Mouse (Mus musculus): ENCODE data around the gene Rapsn. TPM values are rescaled to one million over a fixed set of nuclear protein-coding genes. Genes with fewer than 3 reads are reported as not detected.

The Rapsn gene
- polyA plus RNA-seq, 1 experiment from 2014 or later, result 3.1 TPM

- Histone ChIP-seq H3K4me1 (replicated peaks; ENCODE audit: control insufficient read depth, insufficient read depth, low read length) (peaks cover 9% of the 10 kb centered on the region; the same call in 1 of the 2 replicates), H3K27ac (ENCODE audit: low read depth, low read length) (no peak overlapping the region)
- no peak for ATAC-seq (replicated peaks; ENCODE audit: low FRiP score)
These were observed 33.4 kb downstream of the Rapsn start for GRCm38 (mm10) chr2:91068872-91069165.

GRCm38 (mm10) chr2:91069306-91070000 lies 34.0 kb downstream of the Rapsn start:
- peaks cover 9% of the 10 kb centered on the region; the same call in 1 of the 2 replicates for H3K4me1 ChIP-seq (replicated peaks; ENCODE audit: control insufficient read depth, insufficient read depth, low read length)
- H3K9me3 ChIP-seq (ENCODE audit: control insufficient read depth, low read length), result no peaks in the 10 kb centered on the region
- peak overlapping the region; percentile 64 for H3K4me3 ChIP-seq (ENCODE audit: low read depth, low read length)
- H3K27ac ChIP-seq (ENCODE audit: low read depth, low read length), result no peak overlapping the region; the same call in 1 of the 2 replicates
- DNase-seq (ENCODE audit: low spot score), result peak; percentile 67
- H3K27me3 ChIP-seq (ENCODE audit: control insufficient read depth, insufficient read depth, low read length), result no peaks in the 10 kb centered on the region
- 11% methylated on average over 14 of the region's 14 CpGs for WGBS
- H3K9ac ChIP-seq (ENCODE audit: low read length), result peak overlapping the region; percentile 73
- ATAC-seq (replicated peaks; ENCODE audit: low FRiP score), result peak; percentile 12; the same call in 1 of the 2 replicates
- no peaks in the 10 kb centered on the region for H3K36me3 ChIP-seq (ENCODE audit: control insufficient read depth, insufficient read depth, low read length)
- H3K4me2 ChIP-seq (ENCODE audit: low read depth, low read length, severe bottlenecking), result peak overlapping the region; percentile 83

More at GRCm38 (mm10) chr2:91068872-91069165, 33.4 kb downstream of the Rapsn start:
- WGBS, result 47% methylated on average over 6 of the region's 6 CpGs
- Histone ChIP-seq H3K27me3 (ENCODE audit: control insufficient read depth, insufficient read depth, low read length) (no peaks in the 10 kb centered on the region), H3K36me3 (ENCODE audit: control insufficient read depth, insufficient read depth, low read length) (peaks cover 3% of the 10 kb centered on the region; the same call in 1 of the 2 replicates), H3K4me2 (ENCODE audit: low read depth, low read length, severe bottlenecking) (peak overlapping the region; percentile 83; the same call in 1 of the 2 replicates), H3K9me3 (ENCODE audit: control insufficient read depth, low read length) (no peaks in the 10 kb centered on the region), H3K4me3 (ENCODE audit: low read depth, low read length) (peak overlapping the region; percentile 64; the same call in 1 of the 2 replicates), H3K9ac (ENCODE audit: low read length) (0 out of 2 replicates have a peak overlapping the region, but pooled peaks have one; percentile 73)
- no peak for DNase-seq (ENCODE audit: low spot score)

GRCm38 (mm10) chr2:91070076-91070800 lies 34.8 kb downstream of the Rapsn start, which contains the start of gene Slc39a13:
Gene Slc39a13, minus strand, starts transcription at chr2:91070417.
- Histone ChIP-seq H3K9ac (ENCODE audit: low read length) (peak within 1 kb of the TSS; percentile 73), H3K4me3 (ENCODE audit: low read depth, low read length) (peak within 1 kb of the TSS; percentile 64), H3K27ac (ENCODE audit: low read depth, low read length) (peak within 1 kb of the TSS; percentile 65), H3K27me3 (ENCODE audit: control insufficient read depth, insufficient read depth, low read length) (no peaks in the 10 kb centered on the region), H3K4me1 (replicated peaks; ENCODE audit: control insufficient read depth, insufficient read depth, low read length) (peaks cover 9% of the 10 kb centered on the region; the same call in 1 of the 2 replicates), H3K36me3 (ENCODE audit: control insufficient read depth, insufficient read depth, low read length) (no peaks in the 10 kb centered on the region), H3K4me2 (ENCODE audit: low read depth, low read length, severe bottlenecking) (peak within 1 kb of the TSS; percentile 83), H3K9me3 (ENCODE audit: control insufficient read depth, low read length) (no peaks in the 10 kb centered on the region)
- peak; percentile 97 for DNase-seq (ENCODE audit: low spot score)
- WGBS, result under 1% methylated on average over 69 of the region's 69 CpGs
- ATAC-seq (replicated peaks; ENCODE audit: low FRiP score), result peak; percentile 95

GRCm38 (mm10) chr2:91071059-91071458 lies 35.6 kb downstream of the Rapsn start:
- Histone ChIP-seq H3K9ac (ENCODE audit: low read length) (peak overlapping the region; percentile 73), H3K27ac (ENCODE audit: low read depth, low read length) (peak overlapping the region; percentile 65; the same call in 1 of the 2 replicates), H3K36me3 (ENCODE audit: control insufficient read depth, insufficient read depth, low read length) (no peaks in the 10 kb centered on the region), H3K4me3 (ENCODE audit: low read depth, low read length) (peak overlapping the region; percentile 64), H3K4me1 (replicated peaks; ENCODE audit: control insufficient read depth, insufficient read depth, low read length) (peaks cover 9% of the 10 kb centered on the region; the same call in 1 of the 2 replicates), H3K27me3 (ENCODE audit: control insufficient read depth, insufficient read depth, low read length) (no peaks in the 10 kb centered on the region), H3K9me3 (ENCODE audit: control insufficient read depth, low read length) (no peaks in the 10 kb centered on the region), H3K4me2 (ENCODE audit: low read depth, low read length, severe bottlenecking) (peak overlapping the region; percentile 83)
- DNase-seq (ENCODE audit: low spot score) (no peak), ATAC-seq (replicated peaks; ENCODE audit: low FRiP score) (no peak)
- 91% methylated on average over 10 of the region's 10 CpGs for WGBS

GRCm38 (mm10) chr2:91072092-91072491 lies 36.7 kb downstream of the Rapsn start:
- H3K27me3 ChIP-seq (ENCODE audit: control insufficient read depth, insufficient read depth, low read length), result no peaks in the 10 kb centered on the region
- H3K4me1 ChIP-seq (replicated peaks; ENCODE audit: control insufficient read depth, insufficient read depth, low read length), result peaks cover 9% of the 10 kb centered on the region; the same call in 1 of the 2 replicates
- no peak overlapping the region for H3K9ac ChIP-seq (ENCODE audit: low read length)
- H3K9me3 ChIP-seq (ENCODE audit: control insufficient read depth, low read length), result no peaks in the 10 kb centered on the region
- DNase-seq (ENCODE audit: low spot score) (no peak), ATAC-seq (replicated peaks; ENCODE audit: low FRiP score) (no peak)
- no peak overlapping the region for H3K27ac ChIP-seq (ENCODE audit: low read depth, low read length)
- WGBS, result 45% methylated on average over 1 of the region's 1 CpGs
- H3K4me2 ChIP-seq (ENCODE audit: low read depth, low read length, severe bottlenecking), result no peak overlapping the region
- no peaks in the 10 kb centered on the region for H3K36me3 ChIP-seq (ENCODE audit: control insufficient read depth, insufficient read depth, low read length)
- H3K4me3 ChIP-seq (ENCODE audit: low read depth, low read length), result no peak overlapping the region

- H3K27ac ChIP-seq (ENCODE audit: low read depth, low read length), result no peak overlapping the region
- ATAC-seq (replicated peaks; ENCODE audit: low FRiP score) (no peak), DNase-seq (ENCODE audit: low spot score) (no peak)
- no peaks in the 10 kb centered on the region for H3K27me3 ChIP-seq (ENCODE audit: control insufficient read depth, insufficient read depth, low read length)
- no peaks in the 10 kb centered on the region for H3K36me3 ChIP-seq (ENCODE audit: control insufficient read depth, insufficient read depth, low read length)
- H3K4me3 ChIP-seq (ENCODE audit: low read depth, low read length), result peak overlapping the region; percentile 49; the same call in 1 of the 2 replicates
- H3K4me1 ChIP-seq (replicated peaks; ENCODE audit: control insufficient read depth, insufficient read depth, low read length), result peaks cover 2% of the 10 kb centered on the region; the same call in 1 of the 2 replicates
- no peak overlapping the region for H3K9ac ChIP-seq (ENCODE audit: low read length)
- WGBS, result 14% methylated on average over 12 of the region's 12 CpGs
- H3K4me2 ChIP-seq (ENCODE audit: low read depth, low read length, severe bottlenecking), result peak overlapping the region; percentile 95
- no peaks in the 10 kb centered on the region for H3K9me3 ChIP-seq (ENCODE audit: control insufficient read depth, low read length)
These were observed 42.5 kb downstream of the Rapsn start for GRCm38 (mm10) chr2:91077957-91078313.

GRCm38 (mm10) chr2:91078314-91079025 lies 43.0 kb downstream of the Rapsn start:
- ATAC-seq (replicated peaks; ENCODE audit: low FRiP score), result peak; percentile 76
- no peak overlapping the region for H3K27ac ChIP-seq (ENCODE audit: low read depth, low read length)
- under 1% methylated on average over 28 of the region's 36 CpGs for WGBS

GRCm38 (mm10) chr2:91079026-91079384 lies 43.6 kb downstream of the Rapsn start:
- DNase-seq (ENCODE audit: low spot score) (no peak), ATAC-seq (replicated peaks; ENCODE audit: low FRiP score) (no peak)
- peak overlapping the region; percentile 95 for H3K4me2 ChIP-seq (ENCODE audit: low read depth, low read length, severe bottlenecking)
- H3K36me3 ChIP-seq (ENCODE audit: control insufficient read depth, insufficient read depth, low read length), result no peaks in the 10 kb centered on the region
- H3K9me3 ChIP-seq (ENCODE audit: control insufficient read depth, low read length), result no peaks in the 10 kb centered on the region
- peaks cover 2% of the 10 kb centered on the region; the same call in 1 of the 2 replicates for H3K4me1 ChIP-seq (replicated peaks; ENCODE audit: control insufficient read depth, insufficient read depth, low read length)
- no peaks in the 10 kb centered on the region for H3K27me3 ChIP-seq (ENCODE audit: control insufficient read depth, insufficient read depth, low read length)
- 31% methylated on average over 5 of the region's 5 CpGs for WGBS
- H3K4me3 ChIP-seq (ENCODE audit: low read depth, low read length), result peak overlapping the region; percentile 49
- peak overlapping the region; percentile 71 for H3K9ac ChIP-seq (ENCODE audit: low read length)
- no peak overlapping the region for H3K27ac ChIP-seq (ENCODE audit: low read depth, low read length)

More at GRCm38 (mm10) chr2:91078314-91079025, 43.0 kb downstream of the Rapsn start:
- Histone ChIP-seq H3K9ac (ENCODE audit: low read length) (peak overlapping the region; percentile 71), H3K4me3 (ENCODE audit: low read depth, low read length) (peak overlapping the region; percentile 49), H3K9me3 (ENCODE audit: control insufficient read depth, low read length) (no peaks in the 10 kb centered on the region), H3K4me1 (replicated peaks; ENCODE audit: control insufficient read depth, insufficient read depth, low read length) (peaks cover 2% of the 10 kb centered on the region; the same call in 1 of the 2 replicates), H3K27me3 (ENCODE audit: control insufficient read depth, insufficient read depth, low read length) (no peaks in the 10 kb centered on the region), H3K4me2 (ENCODE audit: low read depth, low read length, severe bottlenecking) (peak overlapping the region; percentile 95), H3K36me3 (ENCODE audit: control insufficient read depth, insufficient read depth, low read length) (no peaks in the 10 kb centered on the region)
- no peak for DNase-seq (ENCODE audit: low spot score)

Measured in forebrain, embryonic 11.5 days (tissue).